Mouse (Mus musculus) CH12.LX (cell line): ENCODE measurements around the gene Magi2.

Experiments used
- CHD1 ChIP-seq: IDR thresholded peaks from 2 replicates; pipeline ENCODE4 v1.6.1; 2012; ENCODE audit warnings: low read depth, low read length, improper control_type of control experiment, inconsistent platforms
- CTCF ChIP-seq, 2 experiments: IDR thresholded peaks in 1 of 2; conservative IDR thresholded peaks in 1 of 2; 2 replicates each; pipeline ENCODE4 v1.5.1; 2011 to 2012; ENCODE audit warnings: low read depth in 2 of 2, low read length in 2 of 2, improper control_type of control experiment in 1 of 2, inconsistent platforms in 1 of 2, mild to moderate bottlenecking in 1 of 2, moderate library complexity in 1 of 2
- HCFC1 ChIP-seq: IDR thresholded peaks from 2 replicates; pipeline ENCODE4 v1.6.1; 2012; ENCODE audit warnings: low read depth, mild to moderate bottlenecking, inconsistent platforms, low read length, improper control_type of control experiment
- MAX ChIP-seq: IDR thresholded peaks from 2 replicates; pipeline ENCODE4 v1.6.1; 2011; ENCODE audit warnings: low read length, improper control_type of control experiment
- POLR2A ChIP-seq: IDR thresholded peaks from 2 replicates; pipeline ENCODE4 v1.6.1; 2011; ENCODE audit warnings: low read depth, mild to moderate bottlenecking, improper control_type of control experiment, low read length
- RCOR1 ChIP-seq: conservative IDR thresholded peaks from 2 replicates; pipeline ENCODE4 v1.6.1; 2012; ENCODE audit warnings: low read depth, mild to moderate bottlenecking, inconsistent platforms, low read length, improper control_type of control experiment
- SMC3 ChIP-seq: IDR thresholded peaks from 2 replicates; pipeline ENCODE4 v1.6.1; 2011; ENCODE audit warnings: low read depth, low read length, improper control_type of control experiment
- TCF12 ChIP-seq: IDR thresholded peaks from 2 replicates; pipeline ENCODE4 v1.6.1; 2014; ENCODE audit warnings: low read depth, mild to moderate bottlenecking, inconsistent platforms, low read length, improper control_type of control experiment
- UBTF ChIP-seq: IDR thresholded peaks from 2 replicates; pipeline ENCODE4 v1.6.1; 2012; ENCODE audit warnings: low read depth, mild to moderate bottlenecking, inconsistent platforms, low read length, improper control_type of control experiment, moderate library complexity
- ZC3H11A ChIP-seq: IDR thresholded peaks from 2 replicates; pipeline ENCODE4 v1.6.1; 2012; ENCODE audit warnings: low read depth, mild to moderate bottlenecking, inconsistent platforms, low read length, improper control_type of control experiment
- ZNF384 ChIP-seq: IDR thresholded peaks from 2 replicates; pipeline ENCODE4 v1.6.1; 2012; ENCODE audit warnings: low read depth, low read length, improper control_type of control experiment, inconsistent platforms

DNA sequence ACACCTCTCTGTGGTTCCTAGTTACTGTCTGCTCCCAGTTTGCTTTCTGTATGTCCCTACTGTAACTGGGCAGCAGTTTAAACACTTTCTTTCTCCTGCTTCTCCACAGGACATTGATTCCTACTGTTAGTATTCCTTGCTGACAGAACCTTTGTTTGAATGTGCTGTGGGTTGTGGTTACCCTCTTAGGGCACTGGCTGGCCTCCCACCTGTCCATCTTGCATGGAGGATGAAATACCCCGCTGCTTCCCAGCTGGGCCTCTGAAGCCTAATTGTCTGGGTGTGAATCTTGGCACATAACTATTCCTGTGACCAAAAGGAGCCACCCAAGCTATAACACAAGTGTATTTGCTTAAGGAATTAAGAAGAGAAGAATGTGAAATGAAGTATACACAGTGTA lies 823.4 kb downstream of the Magi2 start:
- TF ChIP-seq TCF12 (no peak), POLR2A (no peak), ZNF384 (no peak), SMC3 (no peak), CTCF (conservative IDR thresholded peaks at IDR 0.05 in 1 of 2, IDR thresholded peaks at IDR 0.05 in 1 of 2; ENCODE audit: low read depth in 2 of 2, low read length in 2 of 2) (no peak), UBTF (no peak), RCOR1 (no peak), ZC3H11A (no peak), MAX (no peak), CHD1 (no peak), HCFC1 (no peak)
